Mouse (Mus musculus): ENCODE data around the gene Idh3g.

Gene Idh3g

GRCm38 (mm10) chrX:73786364-73787224, at the start of gene Idh3g, which contains the start of gene Ssr4:
TSS of gene Idh3g (minus strand) at chrX:73786897.
TSS of gene Ssr4 (plus strand) at chrX:73787028.
- DNase-seq (ENCODE audit: low spot score in 2 of 2): peak; percentile 87 to 93

GRCm38 (mm10) chrX:73835731-73836130, 49.0 kb upstream of the Idh3g start:
- no peak for DNase-seq (ENCODE audit: low spot score in 2 of 2)

- DNase-seq (ENCODE audit: low spot score in 2 of 2): peak; percentile 22 to 45
These were observed 37.8 kb upstream of the Idh3g start, which contains the start of gene Pdzd4 for GRCm38 (mm10) chrX:73824185-73825151. TSS of gene Pdzd4 (minus strand) at chrX:73824969.

GRCm38 (mm10) chrX:73823747-73824146, 37.0 kb upstream of the Idh3g start:
- DNase-seq (ENCODE audit: low spot score in 2 of 2): no peak

DNA sequence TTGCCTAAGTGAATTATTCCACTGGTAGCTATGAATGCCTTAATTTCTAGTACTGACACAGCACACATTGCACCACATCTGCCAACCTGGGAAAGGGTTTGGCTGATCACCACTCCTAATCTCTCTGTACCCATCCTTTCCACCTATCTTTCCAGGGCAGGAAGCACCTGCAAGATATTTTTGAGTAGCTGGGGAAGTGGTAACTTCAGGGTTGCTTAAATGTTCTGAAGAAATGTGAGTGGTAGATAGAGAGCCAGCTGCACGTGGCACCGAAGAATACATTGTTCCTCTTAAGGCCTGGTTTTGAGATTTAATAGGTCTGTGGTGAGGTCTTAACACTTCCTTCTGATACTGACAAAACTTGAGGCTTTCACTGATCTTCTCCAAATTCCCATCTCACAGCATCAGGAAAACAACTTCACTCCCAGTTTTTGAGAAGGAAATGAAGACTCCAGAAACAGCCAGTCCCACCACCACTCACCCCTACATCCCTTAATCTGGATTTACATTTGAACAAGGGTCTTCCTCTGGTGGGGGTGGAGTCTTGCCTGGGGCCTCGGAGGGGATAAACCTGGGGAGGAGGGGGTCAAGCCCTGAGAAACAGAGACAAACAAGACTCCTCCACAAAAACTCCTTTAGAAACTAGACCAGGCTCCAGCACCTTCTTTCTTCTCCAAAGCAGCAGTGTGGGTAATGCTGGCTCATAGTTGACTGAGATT, 30.1 kb upstream of the Idh3g start:
- no peak for DNase-seq (ENCODE audit: low spot score in 2 of 2)

DNA sequence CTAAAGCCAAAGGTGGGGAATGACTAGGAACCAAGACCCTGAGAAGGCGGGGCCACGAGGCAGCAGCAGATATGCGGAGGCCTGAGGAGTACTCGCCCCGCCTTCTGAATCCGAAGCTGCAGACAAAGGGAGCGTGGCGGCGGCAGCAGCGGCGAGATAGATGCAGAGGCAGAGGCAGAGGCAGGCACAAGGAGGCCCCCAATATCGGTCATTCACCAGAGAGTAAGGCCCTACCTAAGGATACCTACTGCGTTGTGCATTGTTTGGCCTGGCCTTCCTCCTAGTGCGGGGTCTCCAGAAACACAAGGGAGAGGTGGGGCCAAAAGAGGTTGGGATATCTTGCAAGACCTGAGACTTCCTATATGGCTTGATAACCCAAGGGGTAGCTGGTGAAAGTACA, 28.4 kb upstream of the Idh3g start:
- DNase-seq (ENCODE audit: low spot score in 2 of 2): no peak

DNA sequence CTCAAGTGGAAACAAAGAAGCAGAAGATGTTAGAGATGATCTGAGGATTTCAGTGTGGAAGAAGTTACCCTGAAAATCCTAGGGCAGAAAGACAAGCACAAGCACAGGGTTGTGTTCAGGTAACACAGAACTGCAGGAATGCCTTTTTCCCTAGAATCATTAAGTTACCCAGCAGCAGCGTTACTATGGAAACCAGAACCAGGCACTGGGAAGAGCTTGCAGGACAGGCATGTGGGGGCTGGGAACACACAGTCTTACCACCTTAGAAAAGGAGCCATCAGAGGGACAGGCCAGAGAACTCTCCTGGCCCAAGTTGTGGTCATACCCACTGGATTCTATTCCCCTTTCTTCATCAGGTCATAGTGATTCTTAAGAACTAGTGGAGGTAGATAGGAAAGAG, 19.1 kb upstream of the Idh3g start:
- no peak for DNase-seq (ENCODE audit: low spot score in 2 of 2)

GRCm38 (mm10) chrX:73798502-73798901, 11.8 kb upstream of the Idh3g start:
- peak in 1 of 2 experiments; percentile 33 for DNase-seq (ENCODE audit: low spot score in 2 of 2)

DNA sequence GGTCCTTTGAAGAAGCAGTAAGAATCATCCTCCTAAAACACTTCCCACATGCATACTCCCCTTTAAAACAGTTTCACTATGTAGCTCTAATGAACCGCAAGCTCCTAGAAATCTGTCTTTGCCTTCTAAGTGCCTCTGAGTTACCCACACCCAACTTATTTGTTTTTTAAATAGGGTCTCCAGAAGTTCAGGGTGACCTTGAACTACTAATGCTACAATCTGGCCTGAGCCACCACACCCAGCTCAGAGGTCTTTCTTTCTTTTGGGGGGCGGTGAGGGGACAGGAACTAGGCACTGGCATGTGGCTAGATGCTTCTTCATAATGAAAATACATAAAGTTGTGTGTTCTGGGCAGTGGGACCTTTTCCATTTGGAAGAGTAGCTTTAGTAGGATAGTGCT, 10.8 kb upstream of the Idh3g start:
- DNase-seq (ENCODE audit: low spot score in 2 of 2): no peak

DNA sequence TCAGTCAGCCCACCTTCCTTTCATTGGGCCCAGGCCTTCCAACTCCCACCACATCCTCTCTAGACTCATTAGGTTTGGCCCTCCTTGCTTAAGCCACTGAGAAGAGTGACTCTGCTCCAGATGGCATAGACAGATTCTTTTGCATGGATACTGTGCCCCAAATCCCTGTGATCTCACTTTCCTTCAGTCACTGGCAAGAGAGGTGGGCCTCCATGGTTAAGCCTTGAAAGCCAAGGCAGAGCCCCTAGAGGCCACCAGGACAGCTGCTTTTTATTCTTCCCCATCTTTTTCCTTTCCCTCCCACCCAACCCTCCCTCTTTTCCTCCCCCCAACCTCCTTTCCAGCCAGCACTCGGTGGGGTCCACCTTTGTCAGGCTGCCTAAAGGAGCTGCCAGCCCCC, 6.8 kb upstream of the Idh3g start:
- no peak for DNase-seq (ENCODE audit: low spot score in 2 of 2)

DNA sequence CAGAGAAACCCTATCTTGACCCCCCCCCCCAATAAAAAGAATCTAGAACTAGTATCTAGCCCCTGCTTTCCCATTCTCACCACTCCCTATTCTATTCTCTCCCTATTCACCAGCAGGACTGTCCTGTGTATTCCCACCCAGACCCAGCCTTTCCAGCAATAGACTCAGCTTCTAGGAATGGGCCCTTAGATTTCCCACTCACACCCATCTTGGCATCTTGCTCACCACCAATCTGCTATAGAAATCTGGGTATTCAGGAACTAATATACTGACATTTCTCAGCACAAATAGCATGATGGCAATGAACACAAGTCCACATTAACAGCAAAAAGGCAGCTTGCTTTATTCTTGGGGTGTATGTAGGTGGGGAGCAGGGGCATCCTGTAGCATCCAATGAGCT, 6.3 kb upstream of the Idh3g start:
- no peak for DNase-seq (ENCODE audit: low spot score in 2 of 2)

- DNase-seq (ENCODE audit: low spot score in 2 of 2): no peak
These were observed 1.8 kb upstream of the Idh3g start for GRCm38 (mm10) chrX:73788501-73788900.

GRCm38 (mm10) chrX:73787225-73787558, 495 bp upstream of the Idh3g start:
- DNase-seq (ENCODE audit: low spot score in 2 of 2): no peak

DNA sequence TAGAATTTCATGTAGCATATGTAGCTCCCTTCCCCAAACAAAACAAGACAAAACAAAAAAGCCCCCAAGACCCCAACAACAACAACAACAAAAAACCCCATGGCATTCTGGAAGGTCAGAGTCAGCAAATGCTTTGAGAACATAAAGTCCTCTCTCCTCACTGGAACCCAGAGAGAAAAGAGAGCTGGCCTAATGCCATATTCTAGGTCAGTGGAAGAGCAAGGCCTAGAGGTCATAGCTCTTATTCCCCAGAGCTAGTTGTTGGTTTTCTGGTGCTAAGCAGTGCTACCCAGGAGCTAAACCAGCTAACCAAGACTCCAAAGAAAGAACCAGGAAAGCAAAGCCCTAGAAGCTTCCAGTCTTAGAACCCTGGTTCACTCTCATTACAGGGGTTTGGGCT, 1.0 kb downstream of the Idh3g start:
- no peak for DNase-seq (ENCODE audit: low spot score in 2 of 2)

DNA sequence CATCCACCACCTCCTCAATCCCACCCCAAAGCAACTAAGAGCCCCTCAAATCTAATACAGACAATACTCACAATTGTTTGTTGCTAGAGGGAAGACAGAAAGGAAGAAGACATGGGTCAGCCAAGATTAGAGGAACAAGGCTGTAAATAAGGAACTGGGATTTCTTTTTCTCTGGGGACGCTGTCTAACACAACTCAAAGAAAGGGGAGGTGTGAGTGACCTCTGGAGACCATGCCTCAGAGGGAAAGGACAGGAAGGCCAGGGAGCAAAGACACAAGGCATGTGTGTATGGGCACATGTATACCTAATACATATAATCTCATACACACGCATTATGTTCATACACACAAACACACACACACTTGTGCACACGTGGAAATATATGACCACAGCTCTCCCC, 4.5 kb downstream of the Idh3g start:
- no peak for DNase-seq (ENCODE audit: low spot score in 2 of 2)

DNA sequence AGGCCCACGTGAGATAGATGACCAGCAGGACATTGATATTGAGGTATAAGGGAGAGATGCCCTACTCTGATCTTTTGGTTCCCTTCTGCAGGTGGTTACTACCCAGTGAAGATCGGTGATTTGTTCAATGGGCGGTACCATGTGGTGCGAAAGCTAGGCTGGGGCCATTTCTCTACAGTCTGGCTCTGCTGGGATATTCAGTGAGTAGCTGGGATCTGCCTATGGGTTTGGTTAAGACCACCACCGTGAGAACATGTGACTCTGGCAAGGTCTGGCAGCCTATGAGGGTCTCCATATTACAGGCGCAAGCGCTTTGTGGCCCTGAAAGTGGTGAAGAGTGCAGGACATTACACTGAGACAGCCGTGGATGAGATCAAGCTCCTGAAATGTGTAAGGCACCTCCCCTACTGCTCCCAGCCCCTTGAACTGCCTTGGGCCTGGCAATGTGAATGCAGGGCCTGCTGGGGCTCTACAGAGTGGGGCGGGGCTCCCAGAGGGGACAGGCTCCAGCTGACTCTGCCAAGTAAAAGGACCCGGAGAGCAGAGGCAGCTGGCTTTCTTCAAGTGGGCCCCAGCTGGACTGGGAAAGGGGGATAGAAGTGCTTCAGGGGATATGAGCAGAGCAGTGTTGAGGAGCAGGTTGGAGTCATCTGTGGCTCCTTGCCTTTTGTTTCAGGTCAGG, 11.8 kb downstream of the Idh3g start:
- no peak for DNase-seq (ENCODE audit: low spot score in 2 of 2)

GRCm38 (mm10) chrX:73774168-73774760, 12.4 kb downstream of the Idh3g start, which contains the start of gene Srpk3:
TSS of gene Srpk3 (plus strand) at chrX:73774405.
- peak in 1 of 2 experiments; percentile 41 for DNase-seq (ENCODE audit: low spot score in 2 of 2)

- no peak for DNase-seq (ENCODE audit: low spot score in 2 of 2)
These were observed 19.4 kb downstream of the Idh3g start for GRCm38 (mm10) chrX:73767267-73767666.

GRCm38 (mm10) chrX:73765311-73765710, 21.4 kb downstream of the Idh3g start:
- no peak for DNase-seq (ENCODE audit: low spot score in 2 of 2)

GRCm38 (mm10) chrX:73758611-73759290, 27.9 kb downstream of the Idh3g start:
- no peak for DNase-seq (ENCODE audit: low spot score in 2 of 2)

All from right cerebral cortex, postnatal 36 days (tissue).